Mouse (Mus musculus): ENCODE measurements around the gene Tnfaip6. TPM values are rescaled to one million over a fixed set of nuclear protein-coding genes. Genes with fewer than 3 reads are reported as not detected.
A peak's percentile ranks its signal among the peaks of the same experiment; 100 is the strongest.

The Tnfaip6 gene
- polyA plus RNA-seq, 1 experiment: not detected

GRCm38 (mm10) chr2:52073141-52073904 lies 35.5 kb downstream of the Tnfaip6 start:
- WGBS: 2% methylated on average over 56 of the region's 56 CpGs
- Histone ChIP-seq H3K27ac (ENCODE audit: control insufficient read depth, insufficient read depth, low read depth, low read length, poor library complexity) (peak overlapping the region; percentile 75; the same call in 1 of the 2 replicates), H3K4me3 (replicated peaks; ENCODE audit: control insufficient read depth, low read depth, low read length) (peak overlapping the region; percentile 62), H3K4me1 (ENCODE audit: control insufficient read depth, insufficient read depth, low read length) (no peaks in the 10 kb centered on the region; the same call in none of the 2 replicates)
- TF ChIP-seq CTCF (IDR thresholded peaks at IDR 0.05; ENCODE audit: control insufficient read depth, insufficient read depth, low read length) (no peak), POLR2A (IDR thresholded peaks at IDR 0.05; ENCODE audit: borderline replicate concordance, control insufficient read depth, low read depth, low read length) (no peak)

GRCm38 (mm10) chr2:52078666-52079065 lies 40.9 kb downstream of the Tnfaip6 start:
- Histone ChIP-seq H3K4me1 (ENCODE audit: control insufficient read depth, insufficient read depth, low read length) (no peaks in the 10 kb centered on the region; the same call in 1 of the 2 replicates), H3K4me3 (replicated peaks; ENCODE audit: control insufficient read depth, low read depth, low read length) (no peak overlapping the region), H3K27ac (ENCODE audit: control insufficient read depth, insufficient read depth, low read depth, low read length, poor library complexity) (no peak overlapping the region)
- no peak for TF ChIP-seq CTCF (IDR thresholded peaks at IDR 0.05; ENCODE audit: control insufficient read depth, insufficient read depth, low read length)
- no peak for TF ChIP-seq POLR2A (IDR thresholded peaks at IDR 0.05; ENCODE audit: borderline replicate concordance, control insufficient read depth, low read depth, low read length)
- WGBS: 96% methylated on average over 2 of the region's 2 CpGs

- H3K4me1 ChIP-seq (ENCODE audit: control insufficient read depth, insufficient read depth, low read length): no peaks in the 10 kb centered on the region
- WGBS: 90% methylated on average over 3 of the region's 3 CpGs
- TF ChIP-seq CTCF (IDR thresholded peaks at IDR 0.05; ENCODE audit: control insufficient read depth, insufficient read depth, low read length) (no peak), POLR2A (IDR thresholded peaks at IDR 0.05; ENCODE audit: borderline replicate concordance, control insufficient read depth, low read depth, low read length) (no peak)
Observed at GRCm38 (mm10) chr2:52084013-52084412, 46.2 kb downstream of the Tnfaip6 start.

GRCm38 (mm10) chr2:52084571-52084970 lies 46.8 kb downstream of the Tnfaip6 start:
- Histone ChIP-seq H3K4me1 (ENCODE audit: control insufficient read depth, insufficient read depth, low read length) (no peaks in the 10 kb centered on the region), H3K27ac (ENCODE audit: control insufficient read depth, insufficient read depth, low read depth, low read length, poor library complexity) (no peak overlapping the region), H3K4me3 (replicated peaks; ENCODE audit: control insufficient read depth, low read depth, low read length) (no peak overlapping the region)
- 86% methylated on average over 2 of the region's 2 CpGs for WGBS
- TF ChIP-seq POLR2A (IDR thresholded peaks at IDR 0.05; ENCODE audit: borderline replicate concordance, control insufficient read depth, low read depth, low read length): no peak
- no peak for TF ChIP-seq CTCF (IDR thresholded peaks at IDR 0.05; ENCODE audit: control insufficient read depth, insufficient read depth, low read length)

More at GRCm38 (mm10) chr2:52084013-52084412, 46.2 kb downstream of the Tnfaip6 start:
- no peak overlapping the region for H3K27ac ChIP-seq (ENCODE audit: control insufficient read depth, insufficient read depth, low read depth, low read length, poor library complexity)
- H3K4me3 ChIP-seq (replicated peaks; ENCODE audit: control insufficient read depth, low read depth, low read length): no peak overlapping the region

Other genes starting within 250 kb of the Tnfaip6 start
- gene Rbm43, start 102.8 kb upstream of the Tnfaip6 start, polyA plus RNA-seq (2011; ENCODE audit: insufficient read depth, insufficient read length, low replicate concordance, missing spikeins): 20.0 and 26.1 TPM in 2 replicates
- 12.8 and 32.0 TPM in 2 replicates for gene Nmi, start 64.5 kb upstream of the Tnfaip6 start, polyA plus RNA-seq (2011; ENCODE audit: insufficient read depth, insufficient read length, low replicate concordance, missing spikeins)
- gene Rif1, start 34.8 kb downstream of the Tnfaip6 start, polyA plus RNA-seq (2011; ENCODE audit: insufficient read depth, insufficient read length, low replicate concordance, missing spikeins): 11.0 and 15.2 TPM in 2 replicates

Data from bone marrow, adult 2 months (tissue).